Mouse (Mus musculus): ENCODE results near the gene Ppp1r16b.

The Ppp1r16b gene

GRCm38 (mm10) chr2:158667671-158668432, 2.7 kb downstream of the Ppp1r16b start:
- peak; percentile 83 for DNase-seq (ENCODE audit: low read depth, low spot score)

GRCm38 (mm10) chr2:158668433-158669010, 3.3 kb downstream of the Ppp1r16b start:
- peak; percentile 70 for DNase-seq (ENCODE audit: low read depth, low spot score)

GRCm38 (mm10) chr2:158669199-158670195, 4.3 kb downstream of the Ppp1r16b start:
- no peak for DNase-seq (ENCODE audit: low read depth, low spot score)

DNA sequence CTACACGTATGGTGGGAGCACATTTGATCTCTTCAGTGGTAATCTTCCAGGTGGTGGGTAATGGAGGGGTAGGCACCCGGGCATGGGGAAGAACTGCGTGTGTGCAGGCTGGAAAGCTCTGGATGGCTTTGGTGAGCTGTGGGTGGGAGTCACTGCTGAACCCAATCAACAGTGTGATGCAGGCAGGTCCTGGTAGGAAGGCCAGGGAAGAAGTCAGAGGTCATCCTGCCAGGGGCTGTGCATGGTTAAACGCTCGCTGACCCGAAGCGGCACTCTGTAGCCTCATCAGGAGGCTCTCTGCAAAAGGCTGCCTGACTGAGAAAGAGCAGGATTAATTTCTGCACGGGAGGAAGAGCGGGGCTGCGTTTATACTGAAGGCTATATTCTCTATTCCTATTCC, 5.4 kb downstream of the Ppp1r16b start:
- no peak for DNase-seq (ENCODE audit: low read depth, low spot score)

DNA sequence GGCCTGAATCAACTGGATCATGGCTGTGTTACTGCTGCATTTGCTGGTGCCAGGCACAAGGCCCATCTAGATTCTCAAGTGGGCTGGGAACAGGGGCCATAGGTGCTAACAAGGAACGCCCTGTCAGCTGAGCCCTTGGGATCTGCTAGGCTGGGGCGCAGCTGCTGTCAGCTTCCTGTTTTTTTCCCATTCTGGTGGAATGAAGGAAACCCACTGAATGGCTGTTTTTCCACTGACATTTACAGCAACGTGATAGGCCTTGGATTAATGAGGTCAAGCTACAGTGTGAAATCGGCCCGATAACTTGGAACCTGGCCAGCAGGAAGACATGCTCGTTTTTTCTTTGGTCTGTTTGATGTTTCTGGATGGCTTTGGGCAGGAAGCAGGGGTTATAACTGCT, 7.6 kb downstream of the Ppp1r16b start:
- DNase-seq (ENCODE audit: low read depth, low spot score), result peak; percentile 58

DNA sequence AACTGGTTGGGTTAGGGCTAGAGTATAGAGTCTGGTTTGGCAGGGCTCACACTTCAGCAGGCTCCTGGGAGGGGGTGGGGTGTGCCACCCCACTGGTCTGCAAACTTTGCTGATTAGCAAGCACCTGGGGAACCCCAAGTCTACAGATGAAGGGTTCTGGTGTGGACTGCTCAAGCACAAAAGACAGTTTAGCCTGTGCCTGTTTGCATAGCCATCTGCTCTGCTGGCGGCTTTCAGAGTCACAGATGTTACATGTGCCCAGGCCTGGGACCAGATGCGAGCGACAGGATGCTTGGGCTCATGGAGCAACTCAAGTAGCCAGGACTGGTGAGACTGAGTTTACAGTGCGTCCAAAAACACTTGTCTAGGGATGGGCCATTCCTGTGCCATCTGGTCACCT, 8.3 kb downstream of the Ppp1r16b start:
- DNase-seq (ENCODE audit: low read depth, low spot score), result peak; percentile 65

DNA sequence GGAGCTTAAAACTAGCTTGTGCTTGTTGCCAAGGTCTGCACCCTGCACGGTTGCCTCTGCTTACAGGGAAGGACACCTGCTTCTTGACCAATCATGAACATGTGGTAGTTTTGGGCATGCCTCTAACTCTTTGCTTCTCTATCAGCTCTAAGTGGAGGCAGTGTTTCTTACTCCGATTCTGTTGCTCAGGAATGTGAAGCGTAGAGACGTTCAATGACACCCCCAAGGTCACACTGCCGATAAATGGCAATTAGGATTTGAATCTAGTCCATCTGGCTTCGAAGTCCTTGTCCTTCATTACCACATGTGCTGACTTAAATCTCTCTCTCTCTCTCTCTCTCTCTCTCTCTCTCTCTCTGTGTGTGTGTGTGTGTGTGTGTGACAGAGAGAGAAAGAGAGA, 8.9 kb downstream of the Ppp1r16b start:
- DNase-seq (ENCODE audit: low read depth, low spot score), result no peak

GRCm38 (mm10) chr2:158674759-158675158, 9.6 kb downstream of the Ppp1r16b start:
- DNase-seq (ENCODE audit: low read depth, low spot score), result no peak

DNA sequence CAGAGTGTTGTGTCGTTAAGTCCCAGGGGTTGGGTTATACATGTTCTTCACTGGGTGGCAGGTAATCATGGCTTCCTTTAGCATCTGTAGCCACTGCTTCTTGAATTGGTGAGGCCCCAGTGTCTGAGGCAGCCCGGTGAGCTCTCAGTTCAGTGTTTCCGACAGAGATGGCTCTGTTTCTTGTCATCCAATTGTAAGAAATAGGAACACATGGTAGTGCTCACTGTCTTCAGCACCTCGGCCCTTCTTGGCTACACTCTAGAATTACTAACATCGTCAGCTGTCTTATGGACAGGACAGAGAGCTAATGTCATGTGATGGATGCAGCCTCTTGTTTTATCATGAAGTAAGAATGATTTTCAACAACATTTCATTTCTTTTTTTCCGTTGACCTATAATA, 10.0 kb downstream of the Ppp1r16b start:
- DNase-seq (ENCODE audit: low read depth, low spot score), result no peak

GRCm38 (mm10) chr2:158675907-158676533, 10.8 kb downstream of the Ppp1r16b start:
- no peak for DNase-seq (ENCODE audit: low read depth, low spot score)

- DNase-seq (ENCODE audit: low read depth, low spot score), result no peak
Measured at GRCm38 (mm10) chr2:158677946-158678345, 12.7 kb downstream of the Ppp1r16b start.

DNA sequence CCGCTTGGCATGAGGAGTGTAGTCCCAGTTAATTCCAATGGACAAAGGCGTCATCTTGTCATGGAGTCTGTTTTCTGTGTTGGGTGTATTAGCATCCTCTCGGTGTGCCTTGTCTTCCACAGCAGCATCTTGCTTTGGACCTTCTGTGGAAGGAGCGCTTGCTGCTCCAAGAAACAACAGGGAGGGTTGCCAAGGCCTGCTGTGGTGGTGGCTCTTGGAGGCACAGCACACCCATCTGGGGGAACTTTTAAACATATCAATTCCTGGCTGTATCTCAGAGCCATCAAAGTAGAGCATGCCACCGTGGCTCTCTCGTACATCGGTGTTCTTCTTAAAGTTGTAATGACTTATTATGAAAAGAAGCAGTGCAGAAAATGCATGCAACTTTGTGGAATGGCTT, 13.9 kb downstream of the Ppp1r16b start:
- DNase-seq (ENCODE audit: low read depth, low spot score), result peak; percentile 55

GRCm38 (mm10) chr2:158680357-158680889, 15.2 kb downstream of the Ppp1r16b start:
- no peak for DNase-seq (ENCODE audit: low read depth, low spot score)

DNA sequence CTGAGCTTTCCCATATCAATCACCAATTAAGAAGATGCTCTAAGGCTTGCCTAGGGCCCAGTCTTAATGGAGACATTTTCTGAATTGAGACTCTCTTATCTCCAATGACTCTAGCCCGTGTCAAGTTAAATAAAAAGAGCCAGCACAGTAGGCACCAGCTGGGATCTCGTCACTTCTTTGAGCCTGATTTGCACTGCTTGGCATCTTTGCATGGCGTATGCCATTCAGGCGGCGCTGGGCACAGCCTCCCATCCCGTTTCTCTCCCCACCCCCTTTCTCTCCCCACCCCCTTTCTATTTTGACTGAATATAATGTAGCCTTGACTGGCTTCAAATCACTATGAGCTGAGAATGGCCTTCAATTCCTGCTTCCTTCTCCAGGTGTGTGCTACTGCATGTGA, 16.5 kb downstream of the Ppp1r16b start:
- DNase-seq (ENCODE audit: low read depth, low spot score), result no peak

DNA sequence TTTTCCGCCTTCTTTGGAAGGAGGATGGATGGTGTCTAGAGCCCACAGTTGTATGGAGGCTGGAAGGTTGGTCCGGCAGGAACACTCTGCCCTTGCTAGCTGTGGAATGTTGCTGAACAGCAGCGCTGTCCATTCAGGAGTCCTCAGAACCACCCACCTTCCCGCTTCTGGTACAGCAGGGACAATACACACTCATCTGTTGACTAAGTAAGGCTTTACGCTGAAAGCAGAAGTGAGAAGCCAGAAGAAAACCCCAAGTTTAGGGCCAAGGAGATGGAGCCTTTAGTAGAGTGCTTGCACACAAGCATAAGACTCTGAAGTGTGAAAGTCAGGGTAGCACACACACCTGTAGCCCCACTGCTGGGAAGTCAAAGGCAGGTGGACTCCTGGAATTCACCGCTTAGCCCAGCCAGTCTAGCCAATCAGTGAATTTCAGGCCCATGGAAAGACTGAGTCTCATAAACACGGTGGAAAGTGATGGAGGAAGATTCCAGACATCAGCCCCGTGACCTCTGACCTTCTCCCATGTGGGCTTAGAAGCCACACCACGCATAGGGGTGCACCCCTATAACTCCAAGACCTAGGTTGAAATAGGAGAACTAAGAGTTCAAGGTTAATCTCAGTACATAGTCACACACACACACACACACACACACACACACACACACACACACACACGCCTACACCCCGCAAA, 17.3 kb downstream of the Ppp1r16b start:
- peak; percentile 44 for DNase-seq (ENCODE audit: low read depth, low spot score)

- peak; percentile 39 for DNase-seq (ENCODE audit: low read depth, low spot score)
Measured at GRCm38 (mm10) chr2:158683038-158683413, 17.8 kb downstream of the Ppp1r16b start.

DNA sequence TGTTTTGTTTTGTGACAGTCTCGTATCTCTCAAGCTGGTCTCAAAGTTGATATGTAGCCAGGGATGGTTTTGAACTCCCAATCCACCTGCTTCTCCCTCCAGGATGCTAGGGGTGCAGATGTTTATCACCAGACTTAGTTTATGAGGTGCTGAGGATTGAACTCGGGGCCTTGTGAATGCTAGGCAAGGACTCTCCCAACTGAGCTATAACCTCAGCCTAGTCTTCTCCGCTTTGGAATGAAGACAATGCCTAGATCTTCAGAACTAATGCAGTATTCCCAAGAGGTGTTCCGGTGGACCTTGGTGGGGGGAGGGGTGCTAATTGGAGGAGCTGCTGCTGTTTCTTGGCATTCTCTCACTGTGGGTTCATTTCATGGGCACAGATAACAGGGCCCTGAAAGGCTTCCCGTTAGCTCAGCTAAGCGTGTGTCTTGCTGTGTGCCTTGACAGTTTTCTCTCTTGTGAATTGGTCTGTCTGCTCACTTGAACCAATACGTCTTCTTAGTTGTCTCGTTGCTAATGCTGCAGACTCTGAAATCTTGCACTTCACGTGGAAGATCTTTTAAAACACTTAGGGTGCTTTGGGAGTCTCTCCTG, 19.1 kb downstream of the Ppp1r16b start:
- DNase-seq (ENCODE audit: low read depth, low spot score), result no peak

GRCm38 (mm10) chr2:158684910-158685309, 19.7 kb downstream of the Ppp1r16b start:
- peak; percentile 53 for DNase-seq (ENCODE audit: low read depth, low spot score)

- DNase-seq (ENCODE audit: low read depth, low spot score), result no peak
Measured at GRCm38 (mm10) chr2:158686394-158686793, 21.2 kb downstream of the Ppp1r16b start.

GRCm38 (mm10) chr2:158687804-158688241, 22.6 kb downstream of the Ppp1r16b start:
- peak; percentile 88 for DNase-seq (ENCODE audit: low read depth, low spot score)

Data from brain, adult 2 months (tissue).